Mouse (Mus musculus): ENCODE data around the gene Usp39. TPM values are rescaled to one million over a fixed set of nuclear protein-coding genes. Genes with fewer than 3 reads are reported as not detected.

The Usp39 gene
- 22.1 TPM for polyA plus RNA-seq (2014; fragmentation: Illumina TruSeq; extraction: RNeasy Lipid Tissue Mini Kit (QIAGEN cat#74804); ENCODE audit: low read depth, low replicate concordance)

GRCm38 (mm10) chr6:72345074-72345567 lies at the start of gene Usp39:
Usp39 (minus strand) TSS chr6:72345184.

GRCm38 (mm10) chr6:72389941-72390771 lies 45.2 kb upstream of the Usp39 start, which contains the start of gene Vamp8:
Vamp8 (minus strand) TSS chr6:72390703.

GRCm38 (mm10) chr6:72380131-72380770 lies 35.3 kb upstream of the Usp39 start, which contains the start of gene Vamp5:
Vamp5 (minus strand) TSS chr6:72380468.

DNA sequence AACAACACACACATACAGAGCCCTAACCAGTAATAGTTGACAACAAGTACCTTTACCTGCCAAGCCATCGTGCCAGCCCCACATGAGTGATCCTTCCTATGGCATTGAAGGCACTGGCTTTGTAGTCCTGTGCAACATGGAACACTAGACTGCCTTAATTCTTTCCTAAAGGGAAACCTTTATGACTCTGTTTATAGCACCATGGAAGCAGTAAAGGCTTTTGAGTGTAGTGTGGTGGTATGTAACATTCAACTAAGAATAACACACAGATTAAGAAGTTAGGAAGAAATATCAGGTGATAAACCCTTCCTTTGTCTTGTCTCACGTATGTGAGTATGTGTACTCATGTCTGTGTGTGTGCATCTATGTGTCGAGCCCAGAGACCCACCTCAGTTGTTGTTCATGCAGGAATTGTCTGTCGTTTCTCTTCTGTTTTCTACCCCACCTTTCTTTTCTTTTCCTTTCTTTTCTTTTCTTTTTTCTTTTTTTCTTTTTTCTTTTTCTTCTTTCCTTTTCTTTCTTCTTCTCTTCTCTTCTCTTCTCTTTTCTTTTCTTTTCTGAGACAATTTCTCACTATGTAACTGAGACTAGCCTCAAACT lies 22.0 kb upstream of the Usp39 start, which contains the start of gene Rnf181:
Gene Rnf181 (minus strand): TSS at position 113 of the 600 bp plus-strand sequence.

DNA sequence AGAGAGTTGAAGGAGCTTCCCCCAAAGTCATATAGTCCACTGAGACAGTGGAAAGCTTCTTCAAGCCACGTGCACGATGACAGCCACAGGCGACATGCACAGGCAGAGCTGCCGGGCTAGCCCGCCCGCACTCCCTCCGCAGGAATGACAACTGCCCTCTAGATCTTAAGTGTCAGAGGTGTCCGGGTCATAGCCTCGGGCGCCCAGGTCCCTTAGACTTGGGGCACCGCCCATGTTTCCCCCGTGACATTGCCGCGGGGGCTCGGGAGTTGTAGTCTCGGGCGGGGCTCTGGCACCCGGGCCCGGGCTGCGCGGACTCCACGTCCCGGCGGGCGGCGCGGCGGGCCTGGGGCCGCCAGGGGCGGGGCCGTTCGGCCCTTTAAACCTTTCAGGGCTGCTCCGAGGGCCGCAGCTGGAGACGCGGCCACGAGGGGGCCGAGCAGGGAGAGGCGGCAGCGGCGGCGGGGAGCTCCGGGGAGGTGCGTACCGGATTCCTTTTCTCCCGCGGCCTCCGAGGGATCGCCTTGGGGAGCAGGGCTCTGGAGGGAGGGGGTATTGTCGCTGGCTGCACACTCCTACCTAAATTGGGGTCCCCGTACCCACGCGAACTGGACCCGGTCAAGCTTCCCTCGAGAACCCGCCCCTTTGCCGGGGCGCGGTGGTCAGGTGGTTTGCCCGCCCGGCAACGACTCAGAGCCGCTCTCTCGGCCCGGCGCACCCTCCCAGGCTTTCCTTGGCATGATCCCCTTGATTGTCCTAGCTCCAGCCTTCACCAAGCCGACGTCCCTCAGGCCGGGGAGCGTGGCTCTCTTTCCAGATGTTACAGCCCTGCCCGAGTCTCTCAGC lies 10.3 kb upstream of the Usp39 start, which contains the start of gene Tmem150a:
Gene Tmem150a (plus strand): TSS at position 382 of the 846 bp plus-strand sequence.

GRCm38 (mm10) chr6:72347166-72347941 lies 2.4 kb upstream of the Usp39 start, which contains the start of gene 0610030E20Rik:
0610030E20Rik (plus strand) TSS chr6:72347317.

Other genes starting within 250 kb of the Usp39 start
- gene St3gal5, start 247.6 kb downstream of the Usp39 start, polyA plus RNA-seq (2014; fragmentation: Illumina TruSeq; extraction: RNeasy Lipid Tissue Mini Kit (QIAGEN cat#74804); ENCODE audit: low read depth, low replicate concordance) = 73.4 TPM
- 2.9 TPM for gene Atoh8, start 109.6 kb downstream of the Usp39 start, polyA plus RNA-seq (2014; fragmentation: Illumina TruSeq; extraction: RNeasy Lipid Tissue Mini Kit (QIAGEN cat#74804); ENCODE audit: low read depth, low replicate concordance)
- not detected for gene Sftpb, start 40.6 kb downstream of the Usp39 start, polyA plus RNA-seq (2014; fragmentation: Illumina TruSeq; extraction: RNeasy Lipid Tissue Mini Kit (QIAGEN cat#74804); ENCODE audit: low read depth, low replicate concordance)
- gene 0610030E20Rik, start 2.1 kb upstream of the Usp39 start, polyA plus RNA-seq (2014; fragmentation: Illumina TruSeq; extraction: RNeasy Lipid Tissue Mini Kit (QIAGEN cat#74804); ENCODE audit: low read depth, low replicate concordance) = 37.3 TPM
- gene Tmem150a, start 10.3 kb upstream of the Usp39 start, polyA plus RNA-seq (2014; fragmentation: Illumina TruSeq; extraction: RNeasy Lipid Tissue Mini Kit (QIAGEN cat#74804); ENCODE audit: low read depth, low replicate concordance) = 11.3 TPM
- gene Rnf181, start 21.8 kb upstream of the Usp39 start, polyA plus RNA-seq (2014; fragmentation: Illumina TruSeq; extraction: RNeasy Lipid Tissue Mini Kit (QIAGEN cat#74804); ENCODE audit: low read depth, low replicate concordance) = 137 TPM
- 1.2 TPM for gene Vamp5, start 35.3 kb upstream of the Usp39 start, polyA plus RNA-seq (2014; fragmentation: Illumina TruSeq; extraction: RNeasy Lipid Tissue Mini Kit (QIAGEN cat#74804); ENCODE audit: low read depth, low replicate concordance)
- gene Vamp8, start 45.5 kb upstream of the Usp39 start, polyA plus RNA-seq (2014; fragmentation: Illumina TruSeq; extraction: RNeasy Lipid Tissue Mini Kit (QIAGEN cat#74804); ENCODE audit: low read depth, low replicate concordance) = 75.6 TPM
- 42.9 TPM for gene Ggcx, start 69.1 kb upstream of the Usp39 start, polyA plus RNA-seq (2014; fragmentation: Illumina TruSeq; extraction: RNeasy Lipid Tissue Mini Kit (QIAGEN cat#74804); ENCODE audit: low read depth, low replicate concordance)
- gene Mat2a, start 94.4 kb upstream of the Usp39 start, polyA plus RNA-seq (2014; fragmentation: Illumina TruSeq; extraction: RNeasy Lipid Tissue Mini Kit (QIAGEN cat#74804); ENCODE audit: low read depth, low replicate concordance) = 116 TPM
- gene Sh2d6, start 176.5 kb upstream of the Usp39 start, polyA plus RNA-seq (2014; fragmentation: Illumina TruSeq; extraction: RNeasy Lipid Tissue Mini Kit (QIAGEN cat#74804); ENCODE audit: low read depth, low replicate concordance) = not detected
- not detected for gene Capg, start 199.2 kb upstream of the Usp39 start, polyA plus RNA-seq (2014; fragmentation: Illumina TruSeq; extraction: RNeasy Lipid Tissue Mini Kit (QIAGEN cat#74804); ENCODE audit: low read depth, low replicate concordance)